Mouse (Mus musculus) right cerebral cortex, postnatal 14 days (tissue): ENCODE measurements around the gene Nubp1.

Experiments
- DNase-seq: peaks from one replicate; pipeline ENCODE4 v3.0.0; 2022

Nubp1 gene

GRCm38 (mm10) chr16:10417723-10418259 is 6.0 kb downstream of the Nubp1 start:
- no peak for DNase-seq

- DNase-seq: no peak
Measured at GRCm38 (mm10) chr16:10420447-10421054, 8.8 kb downstream of the Nubp1 start.

- DNase-seq: no peak
Measured at GRCm38 (mm10) chr16:10431911-10432310, 20.2 kb downstream of the Nubp1 start.

GRCm38 (mm10) chr16:10432387-10432786 is 20.6 kb downstream of the Nubp1 start:
- DNase-seq: no peak

GRCm38 (mm10) chr16:10433344-10433743 is 21.6 kb downstream of the Nubp1 start:
- DNase-seq: no peak

- DNase-seq: no peak
Measured at GRCm38 (mm10) chr16:10436166-10436565, 24.4 kb downstream of the Nubp1 start.

- no peak for DNase-seq
Measured at GRCm38 (mm10) chr16:10438055-10438454, 26.3 kb downstream of the Nubp1 start.

- no peak for DNase-seq
Measured at GRCm38 (mm10) chr16:10441328-10441727, 29.6 kb downstream of the Nubp1 start.

- no peak for DNase-seq
Measured at GRCm38 (mm10) chr16:10441761-10442160, 30.0 kb downstream of the Nubp1 start.

- no peak for DNase-seq
Measured at GRCm38 (mm10) chr16:10443723-10444122, 32.0 kb downstream of the Nubp1 start.

- no peak for DNase-seq
Measured at GRCm38 (mm10) chr16:10446573-10447263, 35.0 kb downstream of the Nubp1 start.

- peak; percentile 90 for DNase-seq
Measured at GRCm38 (mm10) chr16:10447264-10447594, 35.5 kb downstream of the Nubp1 start, which contains the start of gene Tvp23a. Gene Tvp23a (minus strand): TSS chr16:10447362.

GRCm38 (mm10) chr16:10447781-10448180 is 36.0 kb downstream of the Nubp1 start:
- no peak for DNase-seq

GRCm38 (mm10) chr16:10448931-10449330 is 37.2 kb downstream of the Nubp1 start:
- DNase-seq: no peak

GRCm38 (mm10) chr16:10451906-10452305 is 40.2 kb downstream of the Nubp1 start:
- no peak for DNase-seq

GRCm38 (mm10) chr16:10452445-10452896 is 40.7 kb downstream of the Nubp1 start:
- peak; percentile 86 for DNase-seq

GRCm38 (mm10) chr16:10453872-10454582 is 42.3 kb downstream of the Nubp1 start:
- no peak for DNase-seq

- no peak for DNase-seq
Measured at GRCm38 (mm10) chr16:10454583-10454974, 42.8 kb downstream of the Nubp1 start.

GRCm38 (mm10) chr16:10460188-10460587 is 48.4 kb downstream of the Nubp1 start:
- DNase-seq: no peak

GRCm38 (mm10) chr16:10461178-10461577 is 49.4 kb downstream of the Nubp1 start:
- no peak for DNase-seq

- DNase-seq: no peak
Measured at GRCm38 (mm10) chr16:10465011-10465681, 53.4 kb downstream of the Nubp1 start.

GRCm38 (mm10) chr16:10467391-10468107 is 55.8 kb downstream of the Nubp1 start:
- DNase-seq: no peak
